Mouse (Mus musculus): ENCODE results near the gene Hoxb7. TPM values are rescaled to one million over a fixed set of nuclear protein-coding genes. Genes with fewer than 3 reads are reported as not detected.

Gene Hoxb7
- 0.07 and 0.16 TPM in 2 replicates for polyA plus RNA-seq (2012; rRNA removed)

DNA sequence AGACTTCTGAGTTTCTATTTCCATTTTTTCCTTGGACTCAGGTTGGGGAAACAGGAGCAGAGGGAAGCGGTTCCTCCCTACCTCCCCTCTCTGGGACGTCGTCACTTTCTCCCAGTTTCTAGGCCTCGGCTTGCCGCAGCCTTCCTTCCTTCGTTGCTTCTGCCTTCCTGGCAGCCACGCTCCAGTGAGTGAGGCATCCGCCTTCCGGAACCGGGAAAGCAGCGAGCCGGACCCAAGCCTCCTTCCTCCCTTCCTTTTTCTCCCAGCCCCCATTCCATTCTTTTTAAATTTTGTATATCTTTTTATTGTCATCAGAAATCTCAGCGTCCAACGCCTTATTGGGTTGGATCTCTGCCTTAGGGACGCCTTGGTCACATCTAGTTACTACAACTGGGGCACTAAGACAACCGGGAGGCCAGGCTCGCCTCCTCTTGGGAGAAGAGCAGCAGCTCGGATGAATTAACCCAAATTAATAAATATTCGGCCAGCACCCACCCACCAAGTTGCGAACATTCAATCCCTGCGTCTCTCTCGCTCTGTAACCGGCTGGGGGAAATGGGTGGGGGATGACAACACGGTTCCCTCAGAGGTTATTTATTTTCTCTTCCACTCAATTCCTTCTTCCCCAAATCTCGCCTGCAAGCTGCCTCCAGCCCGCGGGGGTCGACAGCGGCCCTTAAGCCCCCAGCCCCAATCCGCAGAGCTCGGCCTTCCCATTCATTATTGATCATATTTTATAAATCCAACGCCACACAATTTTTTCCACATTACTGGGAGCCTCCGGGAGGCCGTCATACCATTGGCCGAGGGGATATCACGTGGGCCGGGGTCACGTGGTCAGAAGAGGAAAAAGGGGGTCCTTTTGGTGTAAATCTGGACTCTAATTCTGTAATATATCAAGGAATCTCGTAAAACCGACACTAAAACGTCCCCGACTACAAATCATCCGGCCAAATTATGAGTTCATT is at the start of gene Hoxb7:
TSS of gene Hoxb7 (plus strand) at position 853 of the 968 bp plus-strand sequence.

DNA sequence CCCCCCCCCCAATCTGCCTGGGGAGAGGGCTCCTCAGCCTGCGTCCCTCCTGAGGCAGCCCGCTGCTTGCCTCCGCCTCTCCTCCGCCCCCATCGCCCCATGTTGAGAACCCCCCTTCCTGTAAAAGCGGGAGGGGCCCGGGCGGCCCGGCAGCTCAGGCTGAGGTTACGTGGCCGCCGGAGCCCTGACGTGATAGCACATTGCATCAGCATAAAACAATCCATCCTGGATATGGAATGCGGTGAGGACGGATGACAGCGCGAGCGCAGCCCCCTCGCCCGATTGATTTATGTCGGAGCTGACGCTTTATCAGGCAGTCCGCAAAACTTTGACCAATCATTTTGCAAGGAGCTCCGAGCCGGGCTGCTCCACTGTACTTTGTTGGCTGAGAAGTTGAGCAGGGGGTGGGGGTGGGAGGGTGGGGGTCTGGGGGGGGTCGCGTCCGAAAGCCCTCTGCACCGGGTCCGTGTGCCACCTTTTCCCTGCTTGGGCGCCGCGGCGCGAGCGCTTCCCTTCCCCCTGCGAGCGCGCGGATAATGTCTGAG is 15.4 kb upstream of the Hoxb7 start, which contains the start of gene Hoxb9:
TSS of gene Hoxb9 (plus strand) at position 462 of the 545 bp plus-strand sequence.

GRCm38 (mm10) chr11:96281855-96282570 is 4.4 kb upstream of the Hoxb7 start, which contains the start of gene Hoxb8:
TSS of gene Hoxb8 (plus strand) at chr11:96281905.

GRCm38 (mm10) chr11:96291681-96292564 is 5.5 kb downstream of the Hoxb7 start, which contains the start of gene Hoxb6:
TSS of gene Hoxb6 (plus strand) at chr11:96292476.

DNA sequence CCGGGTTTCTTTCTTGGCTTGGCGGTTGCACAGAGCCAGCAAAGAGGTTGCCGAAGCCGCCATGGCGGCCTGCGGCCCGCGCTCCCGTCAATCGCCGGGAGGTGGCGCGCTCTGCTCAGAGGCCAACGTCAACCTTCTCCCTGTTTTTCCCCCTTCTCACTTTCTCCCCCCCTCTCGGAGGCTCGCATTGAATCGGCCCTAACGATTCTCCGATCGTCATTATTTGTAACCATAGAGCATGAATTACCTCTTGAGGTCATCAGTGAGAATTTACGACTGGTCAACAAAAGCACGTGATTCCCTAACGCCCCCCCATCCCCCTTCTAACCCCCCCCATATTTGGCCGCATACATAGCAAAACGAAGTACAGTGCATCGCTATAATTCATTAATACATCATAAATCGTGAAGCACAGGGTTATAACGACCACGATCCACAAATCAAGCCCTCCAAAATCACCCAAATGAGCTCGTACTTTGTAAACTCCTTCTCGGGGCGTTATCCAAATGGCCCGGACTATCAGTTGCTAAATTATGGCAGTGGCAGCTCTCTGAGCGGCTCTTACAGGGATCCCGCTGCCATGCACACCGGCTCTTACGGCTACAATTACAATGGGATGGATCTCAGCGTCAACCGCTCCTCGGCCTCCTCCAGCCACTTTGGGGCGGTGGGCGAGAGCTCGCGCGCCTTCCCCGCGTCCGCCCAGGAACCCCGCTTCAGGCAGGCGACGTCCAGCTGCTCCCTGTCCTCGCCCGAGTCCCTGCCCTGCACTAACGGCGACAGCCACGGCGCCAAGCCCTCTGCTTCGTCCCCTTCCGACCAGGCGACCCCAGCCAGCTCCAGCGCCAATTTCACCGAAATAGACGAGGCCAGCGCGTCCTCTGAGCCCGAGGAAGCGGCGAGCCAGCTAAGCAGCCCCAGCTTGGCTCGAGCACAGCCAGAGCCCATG is 17.0 kb downstream of the Hoxb7 start, which contains the start of gene Hoxb5:
TSS of gene Hoxb5 (plus strand) at position 186 of the 949 bp plus-strand sequence.

GRCm38 (mm10) chr11:96317608-96318367 is 31.4 kb downstream of the Hoxb7 start, which contains the start of gene Hoxb4:
TSS of gene Hoxb4 (plus strand) at chr11:96318267.

DNA sequence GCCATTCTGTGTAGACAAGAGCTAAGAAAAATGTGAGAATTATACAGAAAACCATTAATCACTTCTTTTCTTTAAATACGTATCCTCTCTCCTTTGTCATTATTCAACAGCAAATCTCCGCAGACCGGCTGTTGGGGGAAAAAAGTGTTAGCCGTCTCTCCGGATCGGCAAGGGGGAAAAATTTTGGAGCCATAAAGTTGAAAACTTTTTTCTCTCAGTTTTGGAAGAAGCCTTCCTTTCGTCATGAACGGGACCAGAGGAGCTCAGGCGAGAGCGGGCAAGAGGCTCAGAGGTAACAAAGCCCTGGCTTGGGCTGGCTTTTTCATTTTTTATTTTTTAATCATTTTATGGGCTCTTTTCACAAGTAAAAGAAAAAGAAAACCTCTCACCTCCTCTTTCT is 36.7 kb downstream of the Hoxb7 start, which contains the start of gene Hoxb3:
TSS of gene Hoxb3 (plus strand) at position 173 of the 400 bp plus-strand sequence.

Other genes with a start within 250 kb of the Hoxb7 start
- gene Ube2z, start 221.2 kb upstream of the Hoxb7 start, polyA plus RNA-seq (2012; rRNA removed), result 17.2 and 17.3 TPM in 2 replicates
- gene Atp5g1, start 211.0 kb upstream of the Hoxb7 start, polyA plus RNA-seq (2012; rRNA removed), result 340 and 367 TPM in 2 replicates
- not detected in 2 replicates for gene Calcoco2, start 174.7 kb upstream of the Hoxb7 start, polyA plus RNA-seq (2012; rRNA removed)
- 0.02 TPM in 1 of 2 replicates, not detected in the other for gene Ttll6, start 152.8 kb upstream of the Hoxb7 start, polyA plus RNA-seq (2012; rRNA removed)
- gene Hoxb13, start 92.3 kb upstream of the Hoxb7 start, polyA plus RNA-seq (2012; rRNA removed), result not detected in 2 replicates
- gene Hoxb9, start 15.2 kb upstream of the Hoxb7 start, polyA plus RNA-seq (2012; rRNA removed), result not detected in 2 replicates
- gene Hoxb8, start 4.7 kb upstream of the Hoxb7 start, polyA plus RNA-seq (2012; rRNA removed), result 0.04 and 0.05 TPM in 2 replicates
- 0.01 and 0.08 TPM in 2 replicates for gene Hoxb6, start 5.9 kb downstream of the Hoxb7 start, polyA plus RNA-seq (2012; rRNA removed)
- 0.23 and 0.30 TPM in 2 replicates for gene Hoxb5, start 16.7 kb downstream of the Hoxb7 start, polyA plus RNA-seq (2012; rRNA removed)
- gene Hoxb4, start 31.6 kb downstream of the Hoxb7 start, polyA plus RNA-seq (2012; rRNA removed), result 0.75 and 0.82 TPM in 2 replicates
- gene Hoxb3, start 36.7 kb downstream of the Hoxb7 start, polyA plus RNA-seq (2012; rRNA removed), result 0.56 and 0.65 TPM in 2 replicates
- gene Hoxb2, start 63.9 kb downstream of the Hoxb7 start, polyA plus RNA-seq (2012; rRNA removed), result 1.5 and 1.6 TPM in 2 replicates
- not detected in 2 replicates for gene Hoxb1, start 79.1 kb downstream of the Hoxb7 start, polyA plus RNA-seq (2012; rRNA removed)
- 0.08 and 0.35 TPM in 2 replicates for gene Skap1, start 178.0 kb downstream of the Hoxb7 start, polyA plus RNA-seq (2012; rRNA removed)